ENCODE assay signal across 23 mouse cellular contexts in genomic region chr1:179787281-179787680, GRCm38 (mm10). TPM values are rescaled to one million over a fixed set of nuclear protein-coding genes. Genes with fewer than 3 reads are reported as not detected.
"Had no signal": no experiment of that assay in that cellular context is flagged by ENCODE, and none has a peak within 500 bp of the region (broad histone marks: within the 10 kb centered on the region; RNA-seq: fewer than 3 reads in every experiment).

No protein-coding gene starts in this region.

- H3K9me3 ChIP-seq: limb, embryonic 10.5 days; liver, embryonic 15.5 days; midbrain, embryonic 13.5 days; neural tube, embryonic 15.5 days; stomach, embryonic 15.5 days had no signal

- H3K27me3 ChIP-seq: liver, embryonic 15.5 days; midbrain, embryonic 13.5 days; neural tube, embryonic 15.5 days; stomach, embryonic 15.5 days had no signal

- H3K4me1 ChIP-seq: limb, embryonic 10.5 days; liver, embryonic 15.5 days; midbrain, embryonic 13.5 days; neural tube, embryonic 15.5 days; stomach, embryonic 15.5 days had no signal

- H3K4me2 ChIP-seq: liver, embryonic 11.5 days; liver, embryonic 15.5 days; midbrain, embryonic 13.5 days; neural tube, embryonic 15.5 days; stomach, embryonic 15.5 days had no signal

- ATAC-seq: lung, postnatal 0 days; midbrain, embryonic 13.5 days had no signal

- H3K4me3 ChIP-seq: limb, embryonic 10.5 days; liver, embryonic 15.5 days; midbrain, embryonic 13.5 days; neural tube, embryonic 15.5 days; stomach, embryonic 15.5 days had no signal

- DNase-seq: kidney, adult 11 months; kidney, adult 9 months; kidney, postnatal 36 days; layer of hippocampus, adult 9-11 months; lung, adult 2 months; retina, postnatal 1 day; right cerebral cortex, postnatal 4 days; thymus, adult 2 months; thymus, postnatal 25 days had no signal

- H3K27ac ChIP-seq: kidney, postnatal 0 days; limb, embryonic 10.5 days; liver, embryonic 15.5 days; macrophage; midbrain, embryonic 13.5 days; neural tube, embryonic 15.5 days; stomach, embryonic 15.5 days had no signal

- H3K9ac ChIP-seq: liver, embryonic 15.5 days; midbrain, embryonic 13.5 days; neural tube, embryonic 15.5 days; stomach, embryonic 15.5 days had no signal

RNA-seq across cellular contexts. Expression of gene Gm10518, which starts 15.9 kb away (rescaled TPM):
- total RNA-seq: layer of hippocampus, adult 18-20 months; midbrain, postnatal 0 days had no signal
- polyA plus RNA-seq: kidney, postnatal 0 days; limb, embryonic 14.5 days; lung, adult 2 months; lung, postnatal 0 days; macrophage; midbrain, postnatal 0 days; neural tube, embryonic 15.5 days; thymus, adult 2 months; urinary bladder, adult 2 months had no signal

RNA-seq across cellular contexts. Expression of gene Kif28, which starts 42.2 kb away (rescaled TPM):
- polyA plus RNA-seq: kidney, postnatal 0 days; liver, embryonic 11.5 days; liver, embryonic 15.5 days; lung, postnatal 0 days; macrophage; midbrain, postnatal 0 days; neural tube, embryonic 11.5 days; neural tube, embryonic 15.5 days; urinary bladder, adult 2 months had no signal
